Mouse (Mus musculus) heart, postnatal 0 days (tissue): ENCODE results near the gene Gm33543. TPM values are rescaled to one million over a fixed set of nuclear protein-coding genes. Genes with fewer than 3 reads are reported as not detected.

Experiments used
- ATAC-seq: fragments of 200-750 bp; cut with Nextera tagmentation; 2 replicates; pipeline ENCODE4 v1.8.0; 2017; ENCODE audit warnings: low read depth, moderate number of reproducible peaks, moderate library complexity; ENCODE audit not compliant: insufficient read depth
- DNase-seq: peaks from one replicate; pipeline ENCODE4 v3.0.0-alpha.2; 2016; ENCODE audit warnings: low spot score
- H3K27ac ChIP-seq: fragments of 300-500 bp; sonication (generic); 2 replicates; pipeline ENCODE4 v1.5.1; 2014; ENCODE audit warnings: low read depth, mild to moderate bottlenecking
- H3K27me3 ChIP-seq: fragments of 300-500 bp; sonication (generic); 2 replicates; pipeline ENCODE4 v1.6.1; 2014; ENCODE audit warnings: low read length, mixed read lengths; ENCODE audit not compliant: control insufficient read depth, insufficient read depth
- H3K36me3 ChIP-seq: fragments of 300-500 bp; sonication (generic); replicated peaks from 2 replicates; pipeline ENCODE4 v1.6.1; 2014; ENCODE audit warnings: low read length, mixed read lengths; ENCODE audit not compliant: control insufficient read depth, insufficient read depth
- H3K4me1 ChIP-seq: fragments of 300-500 bp; sonication (generic); 2 replicates; pipeline ENCODE4 v1.6.1; 2014; ENCODE audit warnings: antibody characterized with exemption; ENCODE audit not compliant: control insufficient read depth, insufficient read depth
- H3K4me2 ChIP-seq: fragments of 300-500 bp; sonication (generic); 2 replicates; pipeline ENCODE4 v1.6.1; 2014; ENCODE audit warnings: low read depth, mild to moderate bottlenecking, low read length, moderate library complexity
- H3K4me3 ChIP-seq: fragments of 300-500 bp; sonication (generic); 2 replicates; pipeline ENCODE4 v1.5.1; 2014; ENCODE audit warnings: low read depth, low read length
- H3K9ac ChIP-seq: fragments of 300-500 bp; sonication (generic); replicated peaks from 2 replicates; pipeline ENCODE4 v1.6.1; 2014; ENCODE audit warnings: low read depth, low read length, mixed read lengths
- H3K9me3 ChIP-seq: fragments of 300-500 bp; sonication (generic); replicated peaks from 2 replicates; pipeline ENCODE4 v1.6.1; 2016; ENCODE audit warnings: low read length; ENCODE audit not compliant: control insufficient read depth
- CTCF ChIP-seq: IDR thresholded peaks from 2 replicates; pipeline ENCODE4 v1.5.1; 2016; ENCODE audit warnings: antibody characterized with exemption, control low read depth, low read depth
- EP300 ChIP-seq: IDR thresholded peaks from 2 replicates; pipeline ENCODE4 v1.6.1; 2016; ENCODE audit warnings: antibody characterized with exemption, low read depth
- WGBS: fragments of 180-500 bp; shearing (Covaris S2); extraction: QIAGEN DNeasy Blood & Tissue Kit; methylation state at CpG from one replicate; pipeline ENCODE4 v1.1.7; 2014; 5-methylcytosine and 5-hydroxymethylcytosine counted together
- polyA plus RNA-seq: library from polyadenylated mRNA; unstranded; fragments of >200 nt; fragmentation: Nextera tagmentation; extraction: Ambion mirVana; gene quantifications from 2 replicates; pipeline ENCODE4 v1.2.1, GENCODE M21; 2015
- total RNA-seq: library from RNA; depleted of rRNA; stranded (reverse); fragments of >200 nt; gene quantifications from 2 replicates; pipeline ENCODE4 v1.2.3, GENCODE M21; 2014; ENCODE audit warnings: low replicate concordance

Gene Gm33543
- total and polyA plus RNA-seq, 2 experiments from 2014 or later: 0.55 TPM; not detected in 1

- H3K9me3 ChIP-seq: no peaks in the 10 kb centered on the region
- no peaks in the 10 kb centered on the region for H3K36me3 ChIP-seq
- H3K27ac ChIP-seq: 0 out of 2 replicates have a peak overlapping the region, but pooled peaks have one; percentile 4
Observed at GRCm38 (mm10) chr10:95829471-95829870, 13.3 kb downstream of the Gm33543 start.

DNA sequence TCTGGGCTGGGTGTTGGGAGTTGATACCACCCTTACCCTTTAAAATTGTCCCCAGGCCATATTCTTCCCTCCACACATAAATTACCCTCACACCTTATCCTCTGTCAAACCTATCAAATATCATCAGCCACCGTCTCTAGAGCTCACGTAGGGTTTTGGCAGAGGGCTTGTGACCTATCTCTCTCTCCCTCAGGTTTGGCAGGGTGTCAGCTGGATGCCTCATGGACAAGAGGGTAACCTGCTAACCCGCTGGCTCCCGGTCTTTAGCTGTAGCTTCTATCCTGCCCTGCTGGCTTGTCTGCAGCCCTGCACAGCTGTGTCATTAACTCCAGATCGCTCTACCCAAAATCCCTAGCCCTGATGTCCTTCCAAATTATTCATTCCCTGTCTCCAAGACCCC lies 14.4 kb downstream of the Gm33543 start:
- no peaks in the 10 kb centered on the region for H3K27me3 ChIP-seq
- ATAC-seq (peak; percentile 72), DNase-seq (peak; percentile 38)
- no peak overlapping the region for H3K4me2 ChIP-seq
- TF ChIP-seq CTCF: no peak
- no peak for TF ChIP-seq EP300
- H3K9ac ChIP-seq: no peak overlapping the region
- no peak overlapping the region for H3K4me3 ChIP-seq
- no peaks in the 10 kb centered on the region for H3K9me3 ChIP-seq
- H3K27ac ChIP-seq: 0 out of 2 replicates have a peak overlapping the region, but pooled peaks have one; percentile 1
- H3K36me3 ChIP-seq: no peaks in the 10 kb centered on the region
- peaks cover 19% of the 10 kb centered on the region; the same call in 1 of the 2 replicates for H3K4me1 ChIP-seq
- WGBS: 48% methylated on average over 5 of the region's 5 CpGs

More at GRCm38 (mm10) chr10:95829471-95829870, 13.3 kb downstream of the Gm33543 start:
- Histone ChIP-seq H3K9ac (no peak overlapping the region), H3K4me3 (no peak overlapping the region), H3K4me1 (peaks cover 19% of the 10 kb centered on the region; the same call in 1 of the 2 replicates), H3K27me3 (no peaks in the 10 kb centered on the region), H3K4me2 (no peak overlapping the region)
- ATAC-seq (no peak), DNase-seq (no peak)
- no peak for TF ChIP-seq CTCF
- TF ChIP-seq EP300: no peak

- no peak overlapping the region for H3K27ac ChIP-seq
- ATAC-seq: no peak
- H3K9me3 ChIP-seq: no peaks in the 10 kb centered on the region
- WGBS: 62% methylated on average over 3 of the region's 3 CpGs
- peaks cover 17% of the 10 kb centered on the region; the same call in 1 of the 2 replicates for H3K4me1 ChIP-seq
- H3K4me2 ChIP-seq: no peak overlapping the region
- DNase-seq: no peak
- H3K36me3 ChIP-seq: no peaks in the 10 kb centered on the region
- H3K9ac ChIP-seq: no peak overlapping the region
- TF ChIP-seq CTCF (no peak), EP300 (no peak)
- H3K4me3 ChIP-seq: no peak overlapping the region
- no peaks in the 10 kb centered on the region for H3K27me3 ChIP-seq
Observed at GRCm38 (mm10) chr10:95825651-95826050, 17.1 kb downstream of the Gm33543 start.

GRCm38 (mm10) chr10:95818506-95818905 lies 24.2 kb downstream of the Gm33543 start:
- H3K27me3 ChIP-seq: no peaks in the 10 kb centered on the region
- no peak overlapping the region for H3K4me3 ChIP-seq
- 86% methylated on average over 2 of the region's 2 CpGs for WGBS
- ATAC-seq (no peak), DNase-seq (no peak)
- H3K36me3 ChIP-seq: no peaks in the 10 kb centered on the region
- H3K4me1 ChIP-seq: no peaks in the 10 kb centered on the region; the same call in 1 of the 2 replicates
- no peak overlapping the region for H3K27ac ChIP-seq
- H3K9ac ChIP-seq: no peak overlapping the region
- TF ChIP-seq CTCF (no peak), EP300 (no peak)
- no peak overlapping the region for H3K4me2 ChIP-seq
- no peaks in the 10 kb centered on the region for H3K9me3 ChIP-seq

DNA sequence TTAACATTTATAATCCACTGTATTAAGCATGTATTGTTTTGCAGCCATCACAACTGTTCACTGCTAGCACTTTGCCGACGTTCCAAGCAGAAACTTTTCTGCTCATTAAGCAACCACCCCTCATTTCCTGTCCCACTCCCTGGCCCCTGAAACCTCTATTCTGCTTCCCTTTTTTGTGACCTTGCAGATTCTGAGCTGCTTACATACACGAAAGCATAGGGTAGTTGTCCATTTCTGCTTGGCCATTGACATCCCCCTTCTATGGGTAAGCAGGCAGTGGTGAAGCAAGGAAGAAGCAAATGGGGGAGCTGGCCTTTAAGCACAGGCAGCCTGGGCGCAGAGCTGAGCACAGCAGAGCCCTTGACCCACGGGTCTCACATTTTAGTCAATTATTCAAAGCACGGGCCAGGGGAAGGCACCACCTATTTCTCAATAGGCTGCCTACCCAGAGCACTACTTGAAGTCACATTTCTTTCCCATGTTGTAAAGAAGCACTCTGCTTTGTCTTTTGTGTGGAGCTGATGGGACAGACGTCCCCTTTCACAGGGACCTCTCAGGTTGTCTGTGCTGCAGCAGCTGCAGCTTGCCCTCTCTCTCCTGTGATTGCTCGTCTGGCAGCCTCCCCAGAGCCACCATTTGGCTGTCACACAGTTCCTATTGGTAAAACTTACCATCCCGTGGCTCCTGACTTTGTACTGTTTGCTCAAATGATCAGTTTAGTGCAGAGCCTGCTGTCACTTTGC lies 25.1 kb downstream of the Gm33543 start:
- Histone ChIP-seq H3K4me1 (no peaks in the 10 kb centered on the region; the same call in 1 of the 2 replicates), H3K9ac (no peak overlapping the region), H3K4me2 (no peak overlapping the region), H3K4me3 (no peak overlapping the region), H3K27me3 (no peaks in the 10 kb centered on the region), H3K27ac (0 out of 2 replicates have a peak overlapping the region, but pooled peaks have one; percentile 2), H3K9me3 (no peaks in the 10 kb centered on the region), H3K36me3 (no peaks in the 10 kb centered on the region)
- WGBS: 40% methylated on average over 9 of the region's 9 CpGs
- TF ChIP-seq CTCF: no peak
- TF ChIP-seq EP300: no peak
- ATAC-seq (no peak), DNase-seq (no peak)
